Mouse (Mus musculus): Measurements from ENCODE around the gene Spatc1l.

Gene Spatc1l

DNA sequence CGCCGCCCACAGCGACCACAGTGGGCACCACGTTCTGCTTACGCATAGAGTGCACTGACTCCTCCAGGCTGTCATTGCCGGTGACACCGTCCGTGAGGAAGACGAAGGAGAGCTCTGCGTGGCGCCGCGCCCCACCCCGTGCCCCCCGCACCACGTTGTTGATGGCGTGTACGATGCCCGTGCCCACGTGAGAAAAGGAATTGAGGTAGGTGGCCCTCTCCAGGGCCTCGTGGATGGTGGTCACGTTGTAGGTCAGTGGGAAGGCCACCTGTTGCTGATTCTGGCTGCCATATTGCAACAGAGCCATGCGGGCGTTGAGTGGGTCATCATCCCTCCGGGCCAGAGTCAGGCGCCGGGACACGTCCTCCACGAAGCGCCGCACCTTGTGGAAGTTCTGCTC lies 34.3 kb downstream of the Spatc1l start:
- DNase-seq (ENCODE audit: low spot score), result no peak

DNA sequence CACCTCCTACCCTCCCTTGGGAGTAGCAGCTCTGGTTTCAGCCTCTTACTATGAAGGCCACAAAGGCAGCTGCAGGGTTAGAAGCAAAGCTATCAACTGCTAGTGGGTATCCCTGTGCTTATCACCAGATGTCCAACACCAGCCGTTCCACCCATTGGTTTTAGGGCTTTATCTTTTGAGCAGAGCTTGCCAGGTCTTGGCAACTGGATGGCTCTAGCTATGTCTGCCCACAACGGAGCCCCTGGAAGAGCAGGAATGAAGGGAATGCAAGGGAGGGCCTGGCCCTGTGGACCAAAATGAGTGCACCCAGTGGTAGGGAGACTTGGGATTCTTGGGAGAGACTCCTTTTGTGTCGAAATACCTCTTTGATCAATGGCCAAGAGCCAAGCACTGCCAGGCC lies 40.6 kb downstream of the Spatc1l start:
- no peak for DNase-seq (ENCODE audit: low spot score)

DNA sequence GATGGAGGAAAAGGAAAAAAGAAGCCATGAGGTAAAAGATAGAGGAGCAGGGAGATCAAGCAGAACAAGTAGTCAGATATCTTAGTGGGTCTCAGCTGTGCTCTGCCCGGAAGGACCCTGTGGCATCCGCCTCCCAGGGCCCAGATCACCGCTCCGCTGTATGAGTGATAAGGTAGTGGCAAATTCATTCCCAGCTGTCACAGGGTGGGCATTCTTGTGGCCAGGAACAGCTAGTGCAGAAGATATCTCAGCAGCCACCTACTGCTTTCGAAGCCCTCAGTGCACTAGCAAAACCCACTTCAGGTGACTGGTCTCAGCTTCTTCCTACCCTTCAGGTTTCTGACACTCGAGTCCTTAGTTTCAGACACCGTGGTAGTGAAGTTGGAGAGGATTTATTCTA lies 50.4 kb downstream of the Spatc1l start:
- no peak for DNase-seq (ENCODE audit: low spot score)

All from layer of hippocampus, adult 9-10 months (tissue).